Mouse (Mus musculus): Measurements from ENCODE around the gene Tbc1d22a.

DNA sequence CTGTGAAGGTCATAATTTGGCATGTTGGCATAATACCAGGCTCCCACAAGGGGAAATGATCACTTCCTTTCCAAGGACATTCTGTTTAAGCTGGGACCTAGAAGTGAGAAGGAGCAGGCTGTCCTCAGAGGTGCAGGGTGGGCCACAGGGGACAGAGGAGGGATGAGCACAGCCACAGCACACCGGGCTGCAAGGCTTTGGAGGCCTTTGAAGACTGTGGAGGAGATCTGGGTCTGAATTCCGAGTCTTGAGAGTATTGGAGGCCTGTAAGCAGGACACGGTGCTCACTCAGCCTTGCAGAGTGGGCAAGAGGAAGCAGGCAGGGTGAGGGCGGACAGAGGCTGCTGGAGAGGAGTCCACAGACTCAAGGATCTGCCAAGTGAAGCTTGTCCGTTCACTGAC lies 6.0 kb downstream of the Tbc1d22a start:
- TF ChIP-seq CTCF (IDR thresholded peaks at IDR 0.05; ENCODE audit: low read depth), result no peak
- no peak for TF ChIP-seq EP300 (optimal IDR thresholded peaks at IDR 0.05)
